Mouse (Mus musculus) cerebellum, adult 9-10 months (tissue): ENCODE results near the gene Pipox.
A peak's percentile ranks its signal among the peaks of the same experiment; 100 is the strongest.

Source experiments
- DNase-seq: peaks from one replicate; pipeline ENCODE4 v3.0.0; 2022

The Pipox gene

DNA sequence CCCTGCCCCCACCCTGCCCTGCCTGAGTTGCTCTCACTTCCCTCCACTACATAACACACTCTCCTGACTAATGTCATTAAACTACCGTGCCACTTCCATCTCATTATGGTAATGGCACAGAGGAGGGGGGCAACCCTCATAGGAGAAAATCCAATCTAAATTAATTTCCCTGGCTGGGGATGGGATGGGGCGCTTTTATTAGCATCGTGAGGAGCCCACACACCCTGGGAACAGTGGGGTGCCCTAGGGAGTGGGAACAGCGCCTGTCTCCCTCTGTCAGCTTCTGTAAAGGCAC is 50.0 kb downstream of the Pipox start:
- DNase-seq: no peak

DNA sequence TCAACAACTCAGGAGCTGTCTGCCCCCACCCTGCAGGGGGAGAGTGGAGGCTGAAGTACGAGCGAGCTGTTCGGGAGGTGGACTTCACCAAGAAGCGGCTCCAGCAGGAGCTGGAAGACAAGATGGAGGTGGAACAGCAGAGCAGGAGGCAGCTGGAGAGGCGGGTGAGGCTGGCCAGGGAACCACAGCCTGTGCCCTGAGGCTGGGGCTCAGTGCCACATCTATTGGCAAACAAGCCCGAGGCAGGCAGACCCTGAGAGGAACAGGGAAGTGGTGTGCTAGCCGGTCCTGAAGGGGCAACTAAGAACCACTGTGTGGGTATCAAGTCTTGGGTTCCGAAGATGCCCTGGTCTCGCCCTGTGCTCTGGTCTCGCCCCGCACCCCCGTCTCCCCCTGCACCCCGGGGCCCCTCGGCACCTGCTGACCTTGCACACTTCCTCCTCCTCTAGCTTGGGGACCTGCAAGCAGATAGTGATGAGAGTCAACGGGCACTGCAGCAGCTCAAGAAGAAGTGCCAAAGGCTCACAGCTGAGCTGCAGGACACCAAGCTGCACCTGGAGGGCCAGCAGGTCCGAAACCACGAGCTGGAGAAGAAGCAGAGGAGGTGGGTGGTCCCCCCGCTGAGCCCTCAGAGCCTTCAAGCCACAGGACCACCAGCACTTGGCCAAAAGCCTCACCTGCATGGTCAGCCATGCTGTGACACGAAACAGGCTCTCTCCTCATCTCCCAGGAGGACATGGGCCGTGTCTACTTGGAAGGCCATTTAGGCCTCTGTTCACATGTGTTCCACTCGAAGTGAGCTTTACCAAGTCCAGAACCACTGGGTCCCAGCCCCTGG is 50.6 kb downstream of the Pipox start:
- DNase-seq: no peak

DNA sequence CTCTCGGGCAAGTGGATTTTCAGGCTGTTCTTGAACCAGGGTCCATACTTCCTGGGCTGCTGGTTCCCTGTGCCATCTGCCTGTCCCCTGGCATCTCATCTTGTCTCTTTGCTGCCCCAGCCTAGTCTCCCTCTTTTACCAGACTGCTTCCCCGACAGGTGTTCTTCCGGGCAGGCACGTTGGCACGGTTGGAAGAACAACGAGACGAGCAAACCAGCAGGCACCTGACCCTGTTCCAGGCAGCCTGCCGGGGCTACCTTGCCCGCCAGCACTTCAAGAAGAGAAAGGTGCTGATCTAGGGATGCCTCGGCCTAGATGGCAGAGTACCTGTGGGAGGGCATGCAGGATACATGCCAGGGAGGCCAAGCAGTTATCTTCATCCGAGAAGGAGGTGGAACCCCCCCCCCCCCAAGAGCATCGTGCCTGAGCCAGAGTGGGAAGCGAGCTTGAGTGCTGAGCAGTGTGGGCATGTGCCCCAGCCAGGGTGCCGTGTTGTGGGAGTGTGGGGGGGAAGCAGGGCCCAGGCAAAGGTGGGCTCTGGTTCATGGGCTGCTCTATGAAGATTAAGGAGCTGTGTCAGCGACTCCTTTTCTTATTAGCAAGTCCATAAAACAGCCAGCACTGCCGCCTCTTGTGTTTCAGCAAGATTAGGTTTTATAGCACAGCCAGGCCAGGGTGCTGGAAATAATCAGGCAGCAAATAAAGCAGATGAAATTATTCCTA is 53.2 kb downstream of the Pipox start:
- DNase-seq: peak; percentile 93

DNA sequence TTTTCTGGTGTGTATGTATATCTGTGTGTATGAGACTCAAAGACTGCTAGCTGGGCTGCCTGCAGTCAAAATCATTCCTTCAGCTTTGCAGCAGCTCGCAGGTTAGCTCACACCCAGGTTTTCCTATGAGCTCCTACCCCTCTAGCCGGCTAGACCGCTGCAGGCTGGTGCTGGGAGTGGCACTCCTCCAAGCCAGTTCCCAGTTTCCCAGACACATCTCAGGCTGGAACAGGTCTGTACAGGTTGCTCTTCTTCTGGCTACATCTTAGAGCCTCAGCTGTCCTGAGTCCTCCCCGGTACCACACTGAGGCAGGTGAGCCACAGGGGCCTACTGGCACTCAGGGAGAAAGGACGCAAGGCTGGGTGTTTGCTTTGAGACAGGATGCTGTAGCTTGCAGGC is 56.0 kb downstream of the Pipox start:
- no peak for DNase-seq

DNA sequence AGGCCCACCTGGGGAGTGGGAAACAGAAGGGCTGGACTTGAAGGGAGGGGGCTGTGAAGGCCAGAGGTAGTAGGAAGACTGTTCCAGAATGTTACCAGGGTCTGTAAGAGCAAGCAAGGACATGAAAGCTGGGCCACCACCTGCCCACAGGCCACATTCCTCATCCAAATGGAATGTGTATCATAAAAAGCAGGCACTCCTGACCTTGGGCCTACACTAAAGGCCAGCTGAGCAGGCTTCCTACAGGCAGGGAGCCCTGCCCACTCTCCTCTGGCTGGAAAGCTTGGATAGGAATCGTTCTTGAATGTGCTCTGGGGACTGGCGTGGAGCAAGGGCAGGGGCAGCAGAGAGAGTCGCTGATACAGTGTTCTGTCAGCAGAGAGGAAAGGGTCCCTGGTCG is 57.1 kb downstream of the Pipox start:
- no peak for DNase-seq

DNA sequence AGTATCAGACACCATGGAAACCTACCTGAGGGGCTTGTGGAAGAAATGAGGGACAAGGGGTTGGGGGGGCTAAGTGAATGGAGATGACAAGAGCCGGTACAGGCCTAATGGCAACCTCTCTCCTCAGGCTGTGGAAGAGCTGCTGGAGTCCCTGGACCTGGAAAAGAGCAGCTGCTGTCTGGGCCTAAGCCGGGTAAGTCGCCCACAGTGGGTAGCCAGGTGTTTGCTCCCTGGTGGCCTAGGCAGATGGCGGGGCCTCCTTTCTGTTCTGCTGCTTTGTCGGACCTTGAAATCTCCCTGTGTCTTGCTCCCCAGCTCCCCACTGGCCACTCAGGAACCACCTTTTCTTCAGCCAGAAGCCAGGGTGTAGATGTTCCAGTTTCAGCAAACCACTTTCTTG is 57.6 kb downstream of the Pipox start:
- no peak for DNase-seq

DNA sequence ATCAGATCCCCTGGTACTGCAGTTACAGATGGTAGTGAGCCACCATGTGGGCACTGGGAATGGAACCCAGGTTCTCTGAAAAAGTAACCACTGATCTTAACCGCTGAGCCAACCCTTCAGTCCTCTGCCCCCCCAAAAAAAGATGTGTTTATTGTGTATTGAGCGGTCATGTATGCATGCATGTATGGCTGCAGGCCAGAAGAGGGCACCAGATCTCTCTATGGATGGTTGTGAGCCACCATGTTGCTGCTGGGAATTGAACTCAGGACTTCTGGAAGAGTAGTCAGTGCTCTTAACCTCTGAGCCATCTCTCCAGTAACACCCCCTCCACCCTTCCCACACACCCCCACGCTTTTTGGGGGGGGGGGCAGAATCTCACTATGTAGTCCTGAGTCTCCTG is 58.8 kb downstream of the Pipox start:
- no peak for DNase-seq

DNA sequence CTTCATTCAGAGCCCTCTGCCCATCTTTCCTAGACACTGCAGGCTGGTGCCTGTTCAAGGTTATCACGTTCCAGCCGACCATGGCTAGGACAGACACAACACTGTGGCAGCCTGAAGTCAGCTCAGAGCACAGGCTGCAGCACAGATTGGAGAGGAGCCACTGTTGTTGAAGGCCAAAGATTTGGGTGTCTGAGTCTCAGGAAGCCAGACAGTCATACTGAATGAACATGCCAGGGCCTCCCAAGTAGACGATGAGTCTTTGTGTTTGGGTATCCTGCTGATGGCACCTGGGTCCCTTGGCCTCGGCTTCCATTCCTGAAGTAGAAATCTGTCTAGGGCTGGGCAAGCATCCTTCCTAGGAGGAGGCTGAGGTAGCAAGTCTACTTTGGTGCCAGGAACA is 61.4 kb downstream of the Pipox start:
- no peak for DNase-seq

DNA sequence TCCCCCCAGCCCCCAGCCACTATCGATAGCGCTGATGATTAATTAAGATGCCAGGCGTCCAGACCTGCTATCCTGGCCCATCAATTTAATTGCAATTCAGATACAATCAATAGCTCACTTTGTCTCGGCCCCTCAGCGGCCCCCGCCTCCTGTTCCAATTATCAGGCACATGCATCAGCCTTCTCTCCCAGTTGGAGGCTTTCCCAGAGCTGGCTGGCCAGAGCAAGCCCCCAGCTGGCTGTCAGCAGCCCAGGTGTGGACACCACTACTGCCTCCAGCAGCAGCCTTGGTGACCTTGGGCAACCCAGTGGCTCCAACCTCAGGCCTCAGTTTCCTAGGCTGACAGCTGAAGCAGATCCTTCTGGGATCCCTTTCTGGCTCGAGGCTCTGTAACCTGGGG is 63.0 kb downstream of the Pipox start:
- no peak for DNase-seq
